Mouse (Mus musculus) bone marrow macrophage, adult 2 months (primary cell): ENCODE results near the gene Ccdc73. TPM values are rescaled to one million over a fixed set of nuclear protein-coding genes. Genes with fewer than 3 reads are reported as not detected.
"Not testable (repeated sequence)": the region's sequence is repeated elsewhere in the genome, so short reads cannot be mapped to it uniquely, and the experiment has no call there.

ENCODE experiments used
- H3K27ac ChIP-seq: 2 replicates; pipeline ENCODE4 v1.5.1; 2012; ENCODE audit warnings: low read depth, low read length; ENCODE audit not compliant: insufficient read depth
- H3K4me1 ChIP-seq: 2 replicates; pipeline ENCODE4 v1.6.1; 2012; ENCODE audit warnings: low read length; ENCODE audit not compliant: control insufficient read depth, insufficient read depth
- H3K4me3 ChIP-seq: 2 replicates; pipeline ENCODE4 v1.5.1; 2012; ENCODE audit warnings: mild to moderate bottlenecking, low read length, moderate library complexity; ENCODE audit not compliant: insufficient read depth
- CTCF ChIP-seq: IDR thresholded peaks from 2 replicates; pipeline ENCODE4 v1.5.1; 2012; ENCODE audit warnings: low read depth, mild to moderate bottlenecking, low read length, moderate library complexity
- POLR2A ChIP-seq: IDR thresholded peaks from 2 replicates; pipeline ENCODE4 v1.6.1; 2012; ENCODE audit warnings: mild to moderate bottlenecking, low read depth, low read length, borderline replicate concordance
- polyA plus RNA-seq: library from polyadenylated mRNA; stranded (reverse); fragments of >200 nt; gene quantifications from 2 replicates; pipeline ENCODE4 v1.2.4, GENCODE M21; 2012; ENCODE audit not compliant: missing spikeins, insufficient read depth, insufficient read length

Gene Ccdc73
- polyA plus RNA-seq, 1 experiment: 6.3 TPM

DNA sequence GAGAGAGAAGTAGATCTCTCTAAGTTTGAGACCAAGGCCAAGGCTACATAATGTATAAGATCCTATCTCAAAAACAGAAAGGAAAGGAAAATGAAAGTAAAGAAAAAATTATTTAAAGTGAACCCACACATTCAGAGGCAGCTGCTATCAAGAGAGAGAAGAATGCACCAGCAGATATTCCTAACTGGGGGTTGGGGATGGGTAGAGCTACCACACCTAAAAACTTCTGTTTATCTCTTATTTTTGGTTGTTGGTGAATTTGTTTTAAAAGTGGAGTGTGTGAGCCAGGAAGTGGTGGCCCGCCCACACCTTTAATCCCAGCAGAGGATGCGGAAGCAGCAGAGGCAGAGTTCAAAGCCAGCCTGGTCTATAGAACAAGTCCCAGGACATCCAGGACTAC lies 154.2 kb downstream of the Ccdc73 start:
- no peak for TF ChIP-seq POLR2A
- no peak overlapping the region for H3K27ac ChIP-seq
- H3K4me3 ChIP-seq: no peak overlapping the region
- 0 out of 2 replicates have a peak, but pooled peaks cover 3% of the 10 kb centered on the region for H3K4me1 ChIP-seq

- H3K4me1 ChIP-seq: no peaks in the 10 kb centered on the region
- H3K4me3 ChIP-seq: no peak overlapping the region
- no peak overlapping the region for H3K27ac ChIP-seq
- TF ChIP-seq POLR2A (no peak), CTCF (no peak)
Observed at GRCm38 (mm10) chr2:105023031-105023615, 155.5 kb downstream of the Ccdc73 start.

GRCm38 (mm10) chr2:105023815-105024214 lies 156.2 kb downstream of the Ccdc73 start:
- Histone ChIP-seq H3K4me3 (no peak overlapping the region), H3K27ac (no peak overlapping the region), H3K4me1 (no peaks in the 10 kb centered on the region)
- no peak for TF ChIP-seq POLR2A
- no peak for TF ChIP-seq CTCF

DNA sequence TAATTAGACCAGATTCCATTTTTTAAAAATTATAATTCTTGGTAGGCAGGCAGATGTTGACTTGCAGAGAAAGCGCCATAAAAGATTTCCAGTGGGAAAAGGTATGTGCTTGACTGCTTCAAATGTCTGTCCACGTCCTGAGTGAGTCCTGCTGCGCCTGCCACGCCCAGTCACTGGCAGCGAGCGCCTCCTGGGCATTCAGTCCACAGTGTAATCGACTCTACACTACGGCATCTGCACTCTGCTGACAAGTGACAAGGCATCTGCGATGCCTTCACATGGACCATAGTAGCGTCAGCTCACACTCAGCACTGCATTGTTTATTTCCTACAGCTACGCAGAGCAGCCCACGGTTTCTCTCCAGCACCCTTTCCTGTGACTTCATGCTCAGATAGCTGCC lies 158.0 kb downstream of the Ccdc73 start:
- H3K4me3 ChIP-seq, H3K4me1 ChIP-seq, H3K27ac ChIP-seq: not testable (repeated sequence)

DNA sequence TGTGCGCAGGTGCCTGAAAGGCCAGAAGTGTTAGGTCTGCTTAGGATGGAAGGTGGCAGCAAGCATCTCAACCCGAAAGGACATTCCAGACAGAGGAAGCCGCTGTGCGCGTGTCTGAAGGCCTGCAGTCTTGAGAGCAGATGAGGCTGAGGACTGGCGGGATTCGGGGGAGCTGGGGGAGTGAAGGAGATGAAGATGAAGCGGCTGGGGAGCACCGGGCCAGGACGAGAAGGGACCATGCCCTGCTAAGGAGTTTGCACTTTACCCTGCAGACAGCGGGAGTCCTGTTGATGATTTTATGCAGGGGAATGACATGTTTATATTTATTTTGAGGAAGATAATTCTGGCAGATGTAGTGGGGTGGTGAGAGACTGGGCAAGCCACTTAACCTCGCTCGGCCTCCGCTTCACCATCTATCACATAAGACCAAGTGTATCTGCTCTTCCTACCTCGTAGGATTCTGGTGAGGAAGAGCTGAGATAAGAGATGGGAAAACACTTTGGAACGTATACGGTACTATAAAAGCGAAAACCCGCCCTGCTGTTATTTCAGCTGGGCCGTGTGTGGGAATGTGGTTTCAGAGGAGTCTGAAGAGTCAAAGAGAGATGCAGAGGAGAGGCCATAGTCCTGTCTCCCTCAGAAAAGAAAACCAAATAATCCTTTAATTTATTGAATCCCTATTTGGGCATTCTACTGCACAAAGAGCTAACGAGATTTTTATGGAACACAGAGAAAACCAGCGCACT lies 159.5 kb downstream of the Ccdc73 start:
- Histone ChIP-seq H3K27ac (no peak overlapping the region), H3K4me3 (no peak overlapping the region), H3K4me1 (no peaks in the 10 kb centered on the region)
- TF ChIP-seq CTCF: no peak
- TF ChIP-seq POLR2A: no peak

DNA sequence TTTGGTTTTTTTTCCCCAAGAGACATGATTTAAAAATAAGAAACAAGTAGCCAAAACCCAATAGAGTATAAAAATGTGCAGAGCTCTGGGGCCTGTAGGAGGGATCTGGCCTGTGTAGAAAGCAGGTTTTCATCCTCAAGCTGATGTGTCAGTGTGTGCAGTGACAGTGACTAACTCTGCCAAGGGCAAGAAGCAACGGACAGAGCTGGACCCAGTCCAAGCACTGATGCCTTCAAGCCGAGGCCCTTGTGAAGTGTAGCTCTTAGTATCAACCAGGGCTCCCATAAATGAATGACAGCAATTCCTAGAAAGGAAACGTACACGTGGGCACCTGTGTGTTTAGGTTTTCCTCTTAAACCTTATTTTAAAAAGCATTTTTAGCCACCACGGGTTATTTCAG lies 161.2 kb downstream of the Ccdc73 start:
- Histone ChIP-seq H3K27ac (no peak overlapping the region), H3K4me3 (no peak overlapping the region), H3K4me1 (no peaks in the 10 kb centered on the region)
- TF ChIP-seq CTCF: no peak
- TF ChIP-seq POLR2A: no peak

GRCm38 (mm10) chr2:105030505-105030904 lies 162.9 kb downstream of the Ccdc73 start:
- TF ChIP-seq CTCF: no peak
- TF ChIP-seq POLR2A: no peak
- H3K27ac ChIP-seq: no peak overlapping the region
- no peaks in the 10 kb centered on the region for H3K4me1 ChIP-seq
- H3K4me3 ChIP-seq: no peak overlapping the region

DNA sequence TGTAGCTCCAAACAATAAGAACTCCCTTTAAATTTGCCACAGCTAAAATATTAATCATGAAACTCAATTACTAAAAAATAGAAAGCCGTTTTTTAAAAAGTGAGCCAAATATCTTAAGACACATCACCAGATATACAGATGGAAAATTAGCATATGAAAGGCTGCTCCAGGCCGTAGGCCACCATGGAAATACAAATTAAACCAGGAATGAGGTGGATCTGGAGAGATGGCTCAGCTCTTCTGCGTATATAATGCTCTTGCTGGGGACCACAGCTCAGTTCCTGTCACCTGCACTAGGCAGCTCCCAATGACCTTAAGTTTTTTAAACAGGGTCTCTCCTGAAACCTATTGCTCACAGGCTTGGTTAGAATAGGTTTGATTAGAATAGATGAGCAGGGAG lies 166.5 kb downstream of the Ccdc73 start:
- Histone ChIP-seq H3K4me1 (no peaks in the 10 kb centered on the region), H3K4me3 (no peak overlapping the region), H3K27ac (no peak overlapping the region)
- no peak for TF ChIP-seq CTCF
- no peak for TF ChIP-seq POLR2A

GRCm38 (mm10) chr2:105035985-105036384 lies 168.4 kb downstream of the Ccdc73 start:
- TF ChIP-seq CTCF (no peak), POLR2A (no peak)
- Histone ChIP-seq H3K4me3 (no peak overlapping the region), H3K27ac (no peak overlapping the region), H3K4me1 (no peaks in the 10 kb centered on the region)

GRCm38 (mm10) chr2:105036401-105037070 lies 168.9 kb downstream of the Ccdc73 start:
- no peak overlapping the region for H3K27ac ChIP-seq
- no peaks in the 10 kb centered on the region for H3K4me1 ChIP-seq
- H3K4me3 ChIP-seq: no peak overlapping the region
- TF ChIP-seq POLR2A: no peak
- TF ChIP-seq CTCF: no peak
